Mouse (Mus musculus) bone marrow macrophage, adult 2 months (primary cell): ENCODE results near the gene Taf9. TPM values are rescaled to one million over a fixed set of nuclear protein-coding genes. Genes with fewer than 3 reads are reported as not detected.

Experiments used
- H3K27ac ChIP-seq: 2 replicates; pipeline ENCODE4 v1.5.1; 2012; ENCODE audit warnings: low read depth, low read length; ENCODE audit not compliant: insufficient read depth
- H3K4me1 ChIP-seq: 2 replicates; pipeline ENCODE4 v1.6.1; 2012; ENCODE audit warnings: low read length; ENCODE audit not compliant: control insufficient read depth, insufficient read depth
- H3K4me3 ChIP-seq: 2 replicates; pipeline ENCODE4 v1.5.1; 2012; ENCODE audit warnings: mild to moderate bottlenecking, low read length, moderate library complexity; ENCODE audit not compliant: insufficient read depth
- CTCF ChIP-seq: IDR thresholded peaks from 2 replicates; pipeline ENCODE4 v1.5.1; 2012; ENCODE audit warnings: low read depth, mild to moderate bottlenecking, low read length, moderate library complexity
- POLR2A ChIP-seq: IDR thresholded peaks from 2 replicates; pipeline ENCODE4 v1.6.1; 2012; ENCODE audit warnings: mild to moderate bottlenecking, low read depth, low read length, borderline replicate concordance
- polyA plus RNA-seq: library from polyadenylated mRNA; stranded (reverse); fragments of >200 nt; gene quantifications from 2 replicates; pipeline ENCODE4 v1.2.4, GENCODE M21; 2012; ENCODE audit not compliant: missing spikeins, insufficient read depth, insufficient read length

Gene Taf9
- polyA plus RNA-seq, 1 experiment, result 3.5 TPM

DNA sequence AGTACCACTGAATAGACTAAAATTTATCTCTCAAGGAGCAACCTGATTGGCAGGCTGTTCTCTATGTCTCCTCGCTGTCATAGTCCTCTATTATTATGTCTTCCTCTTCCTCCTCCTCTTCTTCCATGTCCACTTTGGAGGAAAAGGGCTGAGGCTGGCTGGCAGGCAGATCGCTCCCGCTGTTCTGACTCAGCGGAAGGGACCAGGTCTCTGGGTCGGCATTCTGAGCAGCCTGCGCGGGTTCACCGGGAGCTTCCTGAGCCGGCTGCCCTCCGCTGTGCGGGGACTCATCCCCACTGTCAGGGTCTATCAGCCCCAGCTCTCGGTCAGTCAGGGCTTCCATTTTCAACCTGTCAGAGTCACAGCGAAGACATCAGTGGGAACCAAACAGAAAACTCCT lies 33.8 kb upstream of the Taf9 start:
- TF ChIP-seq CTCF (no peak), POLR2A (no peak)
- no peak overlapping the region for H3K27ac ChIP-seq
- H3K4me3 ChIP-seq, result no peak overlapping the region
- H3K4me1 ChIP-seq, result no peaks in the 10 kb centered on the region

- no peak overlapping the region for H3K4me3 ChIP-seq
- H3K27ac ChIP-seq, result no peak overlapping the region
- TF ChIP-seq CTCF (no peak), POLR2A (no peak)
- no peaks in the 10 kb centered on the region for H3K4me1 ChIP-seq
Observed at GRCm38 (mm10) chr13:100622241-100622640, 29.1 kb upstream of the Taf9 start.

- Histone ChIP-seq H3K27ac (no peak overlapping the region), H3K4me3 (no peak overlapping the region), H3K4me1 (no peaks in the 10 kb centered on the region)
- TF ChIP-seq POLR2A, result no peak
- no peak for TF ChIP-seq CTCF
Observed at GRCm38 (mm10) chr13:100634106-100634691, 17.2 kb upstream of the Taf9 start.

- Histone ChIP-seq H3K27ac (peak overlapping the region; percentile 49), H3K4me1 (peaks cover 6% of the 10 kb centered on the region), H3K4me3 (no peak overlapping the region)
- TF ChIP-seq POLR2A (no peak), CTCF (no peak)
Observed at GRCm38 (mm10) chr13:100642471-100643209, 8.7 kb upstream of the Taf9 start.

- no peak overlapping the region for H3K27ac ChIP-seq
- H3K4me3 ChIP-seq, result no peak overlapping the region
- H3K4me1 ChIP-seq, result peaks cover under 1% of the 10 kb centered on the region
- TF ChIP-seq CTCF (no peak), POLR2A (no peak)
Observed at GRCm38 (mm10) chr13:100648223-100648622, 3.2 kb upstream of the Taf9 start.

GRCm38 (mm10) chr13:100650550-100651438 lies 585 bp upstream of the Taf9 start, which contains the start of the genes Ak6 and Rad17:
TSS of gene Ak6 (plus strand) at chr13:100650979.
TSS of gene Rad17 (minus strand) at chr13:100651051.
- H3K4me1 ChIP-seq, result peaks cover 2% of the 10 kb centered on the region; the same call in 1 of the 2 replicates
- H3K27ac ChIP-seq, result peak within 1 kb of the TSS; percentile 93
- H3K4me3 ChIP-seq, result peak within 1 kb of the TSS; percentile 73
- no peak for TF ChIP-seq POLR2A

- TF ChIP-seq CTCF (no peak), POLR2A (no peak)
- no peak overlapping the region for H3K4me3 ChIP-seq
- H3K4me1 ChIP-seq, result peaks cover 7% of the 10 kb centered on the region
- H3K27ac ChIP-seq, result no peak overlapping the region
Observed at GRCm38 (mm10) chr13:100658091-100658490, 6.7 kb downstream of the Taf9 start.

- TF ChIP-seq CTCF, result peak; percentile 69
- no peak for TF ChIP-seq POLR2A
Observed at GRCm38 (mm10) chr13:100659864-100660456, 8.6 kb downstream of the Taf9 start.

DNA sequence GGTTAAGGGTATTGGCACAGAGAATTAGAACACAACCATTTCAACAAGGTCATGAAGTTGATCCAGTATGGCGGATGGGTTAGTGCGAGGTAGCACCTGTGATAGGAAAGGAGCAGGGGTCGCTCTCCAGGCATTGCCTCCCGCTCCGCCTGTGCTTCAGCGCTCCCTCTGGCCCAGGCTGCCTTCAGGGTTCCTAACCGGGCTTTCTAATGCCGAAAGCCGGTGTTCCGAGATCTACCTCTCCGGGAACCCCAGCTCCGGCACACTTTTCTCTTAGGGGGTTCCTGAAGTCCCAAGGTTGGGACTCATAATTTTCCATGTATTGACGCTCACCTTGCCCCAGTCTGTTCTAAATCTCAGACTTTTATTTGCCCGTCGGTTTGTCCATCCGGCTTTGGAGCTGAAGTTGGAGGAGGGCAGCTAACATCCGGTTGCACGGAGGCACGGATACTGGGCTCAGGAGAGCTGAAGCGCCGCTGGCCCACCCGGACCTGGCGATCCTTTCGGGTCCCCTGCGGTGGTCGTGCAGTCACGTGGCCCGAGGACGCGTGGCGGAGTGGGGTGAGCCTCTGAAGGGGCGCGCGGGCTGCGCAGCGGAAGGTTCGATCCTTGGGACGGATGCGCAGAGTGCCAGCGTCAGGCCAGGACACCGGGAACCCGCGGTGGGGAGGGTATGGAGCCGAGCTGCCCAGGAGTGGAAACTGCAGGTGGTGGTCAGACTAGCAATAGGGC lies 18.1 kb downstream of the Taf9 start, which contains the start of gene Ccdc125:
Ccdc125 (plus strand) TSS at position 427 of the 732 bp plus-strand sequence.
- H3K27ac ChIP-seq, result no peak within 1 kb of the TSS
- peak within 1 kb of the TSS; percentile 78 for H3K4me3 ChIP-seq
- TF ChIP-seq CTCF, result no peak
- TF ChIP-seq POLR2A, result no peak
- peaks cover 2% of the 10 kb centered on the region; the same call in 1 of the 2 replicates for H3K4me1 ChIP-seq

More at GRCm38 (mm10) chr13:100659864-100660456, 8.6 kb downstream of the Taf9 start:
- no peak overlapping the region for H3K4me3 ChIP-seq
- peaks cover 4% of the 10 kb centered on the region for H3K4me1 ChIP-seq
- H3K27ac ChIP-seq, result no peak overlapping the region
